Mouse (Mus musculus) G1E (cell line): ENCODE data around the gene Cdkal1.

Source experiments
- CTCF ChIP-seq: IDR thresholded peaks from 2 replicates; pipeline ENCODE4 v1.5.1; 2012; ENCODE audit warnings: low read depth, low read length, inconsistent platforms, mixed read lengths
- GATA1 ChIP-seq: IDR thresholded peaks from 2 replicates; pipeline ENCODE4 v1.6.1; 2012; ENCODE audit warnings: borderline replicate concordance, low read length, inconsistent platforms, mixed read lengths
- GATA2 ChIP-seq: IDR thresholded peaks from 2 replicates; pipeline ENCODE4 v1.6.1; 2012; ENCODE audit warnings: low read depth, low read length, inconsistent platforms, borderline replicate concordance
- TAL1 ChIP-seq: conservative IDR thresholded peaks from 2 replicates; pipeline ENCODE4 v1.6.1; 2012; ENCODE audit warnings: low read depth, low read length, inconsistent platforms, mixed read lengths

- TF ChIP-seq GATA2 (no peak), GATA1 (no peak), CTCF (no peak), TAL1 (no peak)
Observed at GRCm38 (mm10) chr13:29581762-29582700, 273.4 kb downstream of the Cdkal1 start.
